Mouse (Mus musculus): ENCODE results near the gene St3gal3.

St3gal3 gene

GRCm38 (mm10) chr4:118017021-118017805 is 117.5 kb downstream of the St3gal3 start:
- DNase-seq: no peak

GRCm38 (mm10) chr4:118016323-118016911 is 118.3 kb downstream of the St3gal3 start:
- no peak for DNase-seq

DNA sequence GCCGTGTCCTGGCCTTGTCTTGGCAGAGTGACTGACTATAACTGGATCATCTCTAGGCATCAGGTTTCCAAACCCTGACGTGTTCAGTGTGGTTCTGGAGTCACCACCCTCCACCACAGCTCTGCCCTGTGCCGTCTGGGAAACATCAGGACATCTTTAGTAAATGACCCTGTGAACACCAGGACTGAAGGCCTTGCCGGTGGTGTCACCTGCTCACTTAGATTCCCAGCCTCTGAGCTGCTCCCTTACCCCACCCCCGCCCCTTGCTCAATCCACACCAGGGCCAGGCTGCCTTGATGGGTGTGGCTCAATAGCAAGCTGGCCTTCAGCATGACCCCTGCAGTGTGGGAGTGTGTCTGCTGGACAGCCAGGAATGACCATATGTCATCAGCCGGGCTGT is 119.1 kb downstream of the St3gal3 start:
- peak; percentile 52 to 68 for DNase-seq

DNA sequence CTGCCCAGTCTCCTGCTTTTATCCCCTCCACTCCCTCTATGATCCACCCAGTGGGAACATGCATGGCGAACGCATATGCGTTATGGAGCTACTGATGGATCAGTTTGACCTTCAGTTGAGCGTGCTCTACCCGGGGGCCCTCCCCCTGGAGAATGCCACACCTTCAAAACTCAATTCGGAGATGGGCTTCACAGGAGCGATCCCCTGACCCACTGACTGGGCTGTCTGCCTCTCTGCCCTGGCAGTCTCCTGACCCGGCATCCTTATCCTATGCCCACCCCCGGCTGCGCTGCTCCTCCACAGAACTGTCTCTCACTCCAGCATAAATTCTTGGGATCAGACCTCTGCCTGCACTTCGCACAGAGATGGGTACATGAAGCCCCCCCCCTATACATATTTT is 119.6 kb downstream of the St3gal3 start:
- DNase-seq: no peak

GRCm38 (mm10) chr4:118010661-118011173 is 124.0 kb downstream of the St3gal3 start:
- DNase-seq: no peak

DNA sequence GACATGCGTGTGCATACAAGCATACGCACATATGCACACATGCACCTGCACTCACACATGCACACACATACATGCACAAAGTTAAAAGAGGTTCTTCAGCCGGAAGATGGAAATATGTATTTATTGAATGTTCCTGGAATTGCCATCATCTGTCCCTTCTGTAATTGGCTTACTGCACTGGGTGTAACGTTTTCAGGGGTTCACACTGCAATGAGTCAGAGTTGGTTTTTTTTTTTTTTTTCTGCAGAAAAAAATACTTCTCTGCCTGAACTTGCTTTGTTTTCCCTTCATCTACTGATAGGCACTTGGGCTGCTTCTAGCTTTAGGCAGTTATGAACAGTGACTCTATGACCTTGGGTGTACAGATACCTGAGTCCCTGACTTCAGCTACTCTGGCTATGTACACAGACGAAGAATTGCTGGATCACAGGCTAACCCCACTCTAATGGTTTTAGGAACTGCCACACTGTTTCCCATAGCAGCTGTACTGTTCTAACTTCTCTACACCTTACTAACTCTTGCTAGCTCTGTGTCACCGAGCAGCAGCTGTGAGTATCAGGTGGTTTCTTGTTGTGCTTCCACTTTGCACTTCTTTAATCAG is 126.2 kb downstream of the St3gal3 start:
- DNase-seq: no peak

DNA sequence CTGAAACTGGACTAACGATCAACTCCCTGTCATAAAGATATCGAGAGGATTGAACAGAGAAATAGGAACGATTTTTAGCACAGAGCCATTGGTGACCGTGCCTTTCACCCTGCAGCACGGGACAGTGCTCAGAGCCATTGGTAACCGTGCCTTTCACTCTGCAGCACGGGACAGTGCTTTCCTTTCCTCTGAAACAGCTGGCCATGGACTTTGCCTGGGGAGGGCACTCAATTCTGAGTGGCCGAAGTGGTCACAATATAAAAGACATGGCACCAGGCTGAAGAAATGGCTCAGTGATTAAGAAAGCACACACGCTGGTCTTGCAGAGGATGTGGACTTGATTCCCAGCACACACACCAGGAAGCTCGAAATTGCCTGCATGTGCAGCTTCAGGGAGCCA is 133.4 kb downstream of the St3gal3 start:
- peak; percentile 4 to 28 for DNase-seq

DNA sequence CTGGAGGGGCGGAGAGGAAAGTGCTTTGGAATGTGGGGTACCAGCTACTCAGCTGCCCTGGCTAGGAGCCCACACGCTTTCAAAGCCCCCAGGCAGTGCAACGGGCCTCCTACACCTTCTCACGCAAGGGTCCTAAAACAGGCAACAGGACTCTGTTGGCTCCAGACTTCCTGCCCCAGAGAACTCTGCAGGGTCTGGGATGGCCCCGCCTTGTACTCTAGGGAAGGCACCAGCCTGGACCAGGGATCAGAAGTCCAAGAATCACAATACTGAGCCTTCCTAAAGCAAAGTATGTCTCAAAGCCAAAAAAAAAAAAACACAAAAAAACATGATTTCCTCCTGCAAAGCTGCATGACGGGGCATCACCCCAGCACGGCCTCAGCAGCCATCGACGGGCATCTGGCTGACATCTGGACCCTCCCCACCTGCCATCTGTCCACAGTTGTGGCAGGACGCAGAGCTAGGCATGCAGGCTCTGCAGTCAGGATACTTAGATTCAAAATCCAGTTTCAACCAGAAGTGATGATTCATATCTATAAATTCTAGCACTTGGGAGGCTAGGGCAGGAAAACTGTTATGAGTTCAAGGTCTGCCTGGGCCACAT is 134.0 kb downstream of the St3gal3 start:
- peak in 1 of 2 experiments; percentile 34 for DNase-seq

DNA sequence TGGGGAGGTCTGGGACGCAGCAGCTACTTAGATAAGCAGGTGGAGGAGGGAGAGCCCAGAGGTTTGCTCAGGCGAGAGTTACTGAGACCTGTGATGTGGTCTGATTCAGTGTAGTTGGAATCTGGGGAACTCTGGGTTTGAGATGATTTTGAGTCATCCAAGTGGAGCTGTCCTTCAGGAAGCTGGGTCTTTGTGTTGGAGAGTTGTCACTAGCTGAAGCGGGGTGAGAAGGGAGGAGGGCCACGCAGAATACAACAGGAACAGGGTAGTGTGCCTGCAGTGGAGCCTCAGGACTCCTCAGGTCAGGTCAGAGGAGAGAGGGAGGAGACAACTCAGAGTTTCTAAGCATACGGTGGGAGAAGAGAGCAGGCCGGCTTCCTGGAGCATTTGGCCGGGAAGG is 134.8 kb downstream of the St3gal3 start:
- DNase-seq: no peak

DNA sequence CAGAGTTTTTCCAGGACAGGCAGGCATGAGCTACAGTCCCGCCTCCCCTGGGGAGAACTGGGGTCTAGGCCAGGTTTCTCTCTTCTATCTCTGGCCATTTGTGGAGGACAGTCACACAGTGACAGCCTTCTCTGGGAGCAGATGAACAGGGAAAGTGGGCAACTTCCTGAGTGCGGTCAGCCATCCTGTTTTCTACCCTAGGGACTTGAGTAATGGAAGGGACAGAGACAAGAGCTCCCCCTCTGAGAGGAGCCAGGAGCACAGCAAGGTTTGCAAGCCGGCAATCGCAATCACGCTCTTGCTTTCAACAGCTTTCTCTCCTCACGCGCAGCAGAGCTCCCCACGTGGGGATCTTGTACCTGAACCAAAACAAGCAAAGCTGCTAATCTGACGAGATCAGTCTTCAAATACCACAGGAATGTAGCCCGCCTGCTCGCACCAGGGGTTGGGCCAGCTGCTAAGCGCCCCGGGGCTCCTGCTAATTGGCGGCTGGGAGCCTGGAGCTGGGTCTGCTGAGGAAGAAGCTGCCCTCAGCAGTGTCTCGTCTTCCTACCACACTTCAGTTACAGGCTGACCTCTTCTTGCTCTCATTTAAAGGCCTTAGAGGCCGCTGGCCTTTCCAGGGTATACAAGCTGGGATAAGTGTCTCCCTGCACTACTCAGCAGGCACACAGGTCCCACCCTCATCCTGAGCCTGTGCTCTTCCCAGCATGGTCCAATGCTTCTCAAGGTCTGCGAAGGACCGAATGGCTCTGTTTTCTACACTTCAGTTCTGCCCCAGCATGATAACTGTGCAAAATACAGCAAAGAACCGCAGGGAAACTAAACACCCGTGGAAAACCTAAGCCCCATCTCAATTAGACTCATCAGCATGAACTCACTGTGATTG is 137.1 kb downstream of the St3gal3 start:
- DNase-seq: peak; percentile 78 to 85

GRCm38 (mm10) chr4:117996701-117997100 is 138.0 kb downstream of the St3gal3 start:
- DNase-seq: no peak

GRCm38 (mm10) chr4:117995461-117995860 is 139.3 kb downstream of the St3gal3 start:
- DNase-seq: no peak

DNA sequence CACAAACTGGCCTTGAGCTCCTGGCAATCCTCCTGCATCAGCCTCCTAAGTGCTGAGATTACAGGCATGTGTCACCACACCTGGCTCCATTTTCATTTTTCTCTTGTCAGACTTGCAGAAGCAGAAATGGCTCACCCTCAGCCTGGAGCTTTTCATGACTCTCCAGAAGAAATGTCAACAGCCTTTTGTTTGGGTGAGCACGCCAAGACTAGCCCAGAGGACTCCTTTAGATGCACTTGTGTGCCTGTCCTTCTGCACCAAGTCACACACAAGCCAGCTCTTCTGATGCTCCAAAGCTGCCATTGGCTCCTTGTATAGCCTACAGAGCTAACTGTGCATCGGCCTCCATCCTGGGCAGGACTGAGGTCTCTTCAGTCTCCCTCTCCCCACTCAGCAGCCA is 141.3 kb downstream of the St3gal3 start:
- no peak for DNase-seq

DNA sequence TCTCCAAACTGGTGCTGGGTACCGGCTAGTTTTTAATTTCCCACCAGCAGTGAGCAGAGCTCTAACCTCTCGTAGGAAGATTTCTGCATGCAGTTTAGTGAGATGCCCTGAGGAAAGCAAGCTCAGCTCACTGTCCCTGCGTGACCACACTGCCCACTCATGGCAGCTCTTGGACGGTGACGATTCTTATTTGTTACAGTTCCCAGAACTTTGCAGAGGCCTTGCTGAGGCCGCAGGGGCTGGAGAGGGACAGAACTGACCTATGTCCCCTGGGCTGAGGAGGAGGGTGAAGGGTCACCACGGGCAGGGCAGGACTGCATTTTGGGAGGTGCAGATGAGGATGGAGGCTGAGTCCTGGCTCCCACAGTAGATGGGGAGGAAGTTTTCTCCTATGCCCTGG is 141.8 kb downstream of the St3gal3 start:
- no peak for DNase-seq

- DNase-seq: no peak
Observed at GRCm38 (mm10) chr4:117992036-117992435, 142.7 kb downstream of the St3gal3 start.

DNA sequence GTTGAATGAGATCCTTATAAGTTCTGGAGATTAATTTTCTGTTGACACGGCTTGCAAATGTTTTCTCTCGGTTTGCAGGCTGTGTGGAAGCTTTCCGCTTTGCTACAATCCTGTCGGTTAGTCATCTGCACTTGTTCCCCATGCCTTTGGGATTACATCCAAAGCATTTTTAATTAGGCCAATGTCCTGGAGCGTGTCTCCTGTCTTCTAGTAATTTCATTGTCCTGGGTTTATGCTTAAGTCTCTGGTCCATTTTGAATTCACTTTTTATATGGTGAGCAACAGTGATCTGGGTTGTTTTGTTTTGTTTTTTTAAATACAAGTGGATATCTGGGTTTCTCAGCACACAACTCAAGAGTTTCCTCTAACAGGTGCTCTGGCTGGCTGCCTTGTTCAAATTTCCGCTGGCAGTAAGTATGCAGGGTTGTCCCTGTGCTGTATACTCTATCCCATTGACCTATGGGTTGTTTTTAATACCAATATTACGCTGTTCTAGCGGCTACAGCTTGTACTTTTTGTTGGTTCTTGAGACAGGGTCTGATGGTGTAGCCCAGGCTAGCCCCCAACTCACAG is 143.6 kb downstream of the St3gal3 start:
- DNase-seq: no peak

GRCm38 (mm10) chr4:117990571-117990970 is 144.1 kb downstream of the St3gal3 start:
- no peak for DNase-seq

GRCm38 (mm10) chr4:117989801-117990200 is 144.9 kb downstream of the St3gal3 start:
- no peak for DNase-seq

DNA sequence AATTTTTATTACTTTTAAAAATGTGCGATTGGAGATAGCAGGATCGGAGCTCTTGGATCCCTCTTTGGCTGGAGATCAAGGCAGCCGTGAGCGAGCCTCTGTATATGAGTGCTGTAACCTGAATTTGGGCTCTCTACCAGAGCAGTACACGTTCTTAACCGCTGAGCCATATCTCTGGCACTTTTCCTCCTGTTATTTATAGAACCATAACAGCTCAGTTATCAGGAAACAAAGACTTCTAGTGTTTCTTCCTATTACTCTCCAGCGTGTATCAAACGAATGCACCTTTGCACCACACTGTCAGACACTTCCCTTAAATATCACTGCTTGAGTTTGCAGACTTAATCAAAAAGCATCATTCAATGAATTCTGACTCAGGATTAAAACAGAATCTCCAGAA is 147.9 kb downstream of the St3gal3 start:
- no peak for DNase-seq

DNA sequence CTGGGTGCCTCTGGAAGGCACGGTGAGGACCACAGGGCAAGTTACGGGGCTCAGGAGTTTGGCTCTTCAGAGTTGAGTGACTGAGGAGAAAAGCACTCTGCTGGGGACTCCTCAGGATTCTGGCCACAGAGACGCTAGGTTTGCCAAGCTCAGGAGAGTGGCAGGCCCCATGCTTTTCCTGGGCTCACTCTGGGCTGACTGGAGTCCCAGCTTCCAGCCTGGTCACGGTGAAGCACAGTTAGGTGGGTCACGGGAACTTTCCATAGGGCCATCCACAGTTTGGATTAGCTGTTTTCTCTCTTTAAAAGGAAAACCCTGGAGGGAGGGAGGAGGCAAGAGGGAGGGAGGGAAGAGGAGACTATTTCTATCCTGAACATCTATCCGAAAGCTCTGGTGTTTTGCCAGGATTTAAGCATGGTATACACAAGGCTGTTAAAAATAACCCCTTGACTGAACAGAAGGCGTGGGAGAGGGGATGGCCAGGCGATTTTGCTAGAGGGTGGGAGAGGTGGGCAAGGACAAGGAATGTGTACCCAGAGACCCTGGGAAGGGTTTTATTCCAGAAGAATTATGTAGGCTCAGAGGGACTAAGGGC is 149.6 kb downstream of the St3gal3 start:
- no peak for DNase-seq

DNA sequence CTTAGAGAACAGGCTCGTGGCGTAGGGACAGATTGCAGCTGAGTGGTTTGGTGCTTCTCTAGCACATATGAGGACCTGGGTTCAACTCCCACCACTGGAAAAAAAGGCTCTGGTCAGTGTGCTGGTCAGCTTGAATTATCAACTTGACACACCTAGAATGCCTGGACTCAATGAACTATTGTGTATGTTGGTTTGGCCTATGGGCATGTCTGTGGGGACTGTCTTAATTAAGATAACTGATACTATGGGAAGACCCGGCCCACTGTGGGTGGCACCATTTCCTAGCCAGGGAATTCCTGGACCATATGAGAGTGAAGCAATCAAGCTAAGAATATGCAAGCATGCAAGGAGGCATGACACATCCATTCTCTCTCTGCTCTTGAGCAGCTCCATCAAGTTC is 150.5 kb downstream of the St3gal3 start:
- no peak for DNase-seq

- DNase-seq: peak in 1 of 2 experiments; percentile 39
Observed at GRCm38 (mm10) chr4:117982706-117983105, 152.0 kb downstream of the St3gal3 start.
